Mouse (Mus musculus) CD8-positive naive resting alpha-beta T cell, adult 2 months (primary cell): ENCODE data around the gene 6030408B16Rik.
A peak's percentile ranks its signal among the peaks of the same experiment; 100 is the strongest.

Experiments used
- DNase-seq, 2 experiments: peaks; one replicate each; pipeline ENCODE4 v3.0.0; 2022; ENCODE audit warnings: low read depth in 2 of 2, low spot score in 2 of 2

Gene 6030408B16Rik

DNA sequence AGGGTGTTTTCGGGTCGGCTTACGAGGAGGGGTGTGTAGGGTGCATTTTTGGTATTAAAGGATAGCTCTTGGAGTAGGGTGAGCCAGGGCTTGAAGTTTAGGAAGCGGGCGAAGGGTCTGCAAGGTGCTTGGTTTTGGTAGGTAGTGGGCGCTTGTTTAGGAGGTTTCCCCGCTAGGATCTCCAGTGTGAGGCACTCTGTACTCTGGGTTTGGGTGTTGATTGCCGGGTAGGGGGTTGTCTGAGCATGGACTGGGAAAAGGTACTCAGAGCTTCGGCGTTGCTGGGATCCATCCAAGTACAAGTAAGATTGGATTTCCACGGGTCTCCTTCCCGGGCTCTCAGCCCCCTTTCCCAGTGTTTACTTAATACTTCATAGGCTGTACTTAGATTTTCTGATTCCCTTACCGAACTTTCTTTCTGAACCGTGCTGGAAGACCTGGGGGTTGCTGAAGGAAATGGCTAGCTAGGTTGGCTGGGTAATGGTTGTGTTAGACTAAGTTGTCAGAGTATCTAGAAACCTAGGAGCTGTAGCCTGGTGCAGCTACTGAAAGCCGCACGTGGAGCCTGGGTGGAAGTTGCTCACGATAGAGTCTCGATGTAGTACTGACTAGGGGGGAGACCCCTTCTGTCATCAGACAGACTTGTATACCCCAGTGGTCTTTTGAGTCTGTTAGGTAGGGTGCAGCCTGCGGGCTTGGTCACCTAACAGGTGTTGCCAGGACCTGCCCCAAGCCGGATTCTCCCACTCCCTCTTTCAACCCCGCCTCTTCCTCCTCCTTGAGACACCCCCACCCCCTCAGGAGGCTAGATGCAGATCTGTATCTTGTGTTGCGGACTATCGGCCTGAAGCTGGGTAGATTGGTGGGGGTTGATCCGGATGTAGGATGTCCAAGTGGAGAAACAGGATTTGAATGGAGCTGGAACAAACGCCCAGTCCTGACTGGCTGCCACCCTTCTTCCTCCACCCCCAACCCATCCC lies 25.7 kb upstream of the 6030408B16Rik start:
- peak in 1 of 2 experiments; percentile 41 for DNase-seq

DNA sequence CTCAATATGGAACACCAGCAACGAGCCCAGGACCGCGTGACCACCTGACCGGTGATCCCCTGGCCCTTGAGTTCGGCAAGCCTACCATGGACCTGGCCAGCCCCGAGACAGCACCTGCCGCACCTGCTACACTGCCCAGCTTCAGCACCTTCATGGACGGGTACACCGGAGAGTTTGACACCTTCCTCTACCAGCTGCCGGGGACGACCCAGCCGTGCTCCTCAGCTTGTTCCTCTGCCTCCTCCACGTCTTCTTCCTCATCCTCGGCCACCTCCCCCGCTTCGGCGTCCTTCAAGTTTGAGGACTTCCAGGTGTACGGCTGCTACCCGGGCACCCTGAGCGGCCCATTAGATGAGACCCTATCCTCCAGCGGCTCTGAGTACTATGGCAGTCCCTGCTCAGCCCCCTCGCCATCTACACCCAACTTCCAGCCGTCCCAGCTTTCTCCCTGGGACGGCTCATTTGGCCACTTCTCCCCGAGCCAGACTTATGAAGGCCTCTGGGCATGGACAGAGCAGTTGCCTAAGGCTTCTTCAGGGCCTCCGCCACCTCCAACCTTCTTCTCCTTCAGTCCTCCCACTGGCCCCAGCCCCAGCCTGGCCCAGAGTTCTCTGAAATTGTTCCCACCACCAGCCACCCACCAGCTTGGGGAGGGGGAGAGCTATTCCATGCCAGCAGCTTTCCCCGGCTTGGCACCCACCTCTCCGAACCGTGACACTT lies 22.8 kb upstream of the 6030408B16Rik start:
- DNase-seq: no peak

DNA sequence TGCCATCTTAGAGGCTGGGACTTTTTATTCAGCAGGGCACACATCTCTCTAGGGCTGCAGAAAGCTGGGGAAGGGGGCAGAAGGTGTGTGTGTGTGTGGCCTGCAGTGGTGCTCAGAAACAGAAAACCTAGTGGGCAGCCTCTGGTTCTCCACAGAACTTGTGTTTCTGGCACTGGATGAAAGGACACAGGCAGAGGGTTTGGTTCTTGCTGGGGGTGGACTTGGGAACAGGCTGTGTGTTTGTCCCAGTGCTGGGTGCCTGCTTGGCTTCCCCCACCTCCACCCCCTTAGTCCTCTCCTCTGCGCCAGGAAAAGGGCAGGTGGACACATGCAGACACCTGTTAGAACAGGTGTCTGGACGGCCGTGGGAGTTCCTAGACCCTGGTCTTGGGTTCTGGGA lies 21.9 kb upstream of the 6030408B16Rik start:
- DNase-seq: no peak

DNA sequence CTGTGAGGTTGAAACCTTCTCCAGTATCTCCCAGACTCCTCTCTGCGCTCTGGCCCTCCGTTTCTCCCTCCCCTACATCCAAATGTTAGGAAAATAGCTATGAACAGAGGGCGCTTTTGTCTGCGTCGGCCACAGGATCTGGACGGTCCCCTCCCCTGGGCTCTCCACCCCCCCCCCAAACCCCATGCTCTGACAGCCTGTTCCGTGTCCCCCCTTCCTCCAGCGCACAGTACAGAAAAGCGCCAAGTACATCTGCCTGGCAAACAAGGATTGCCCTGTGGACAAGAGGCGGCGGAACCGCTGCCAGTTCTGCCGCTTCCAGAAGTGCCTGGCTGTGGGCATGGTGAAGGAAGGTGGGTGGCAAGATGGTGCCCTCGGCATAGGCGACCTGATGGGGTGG lies 21.5 kb upstream of the 6030408B16Rik start:
- no peak for DNase-seq

DNA sequence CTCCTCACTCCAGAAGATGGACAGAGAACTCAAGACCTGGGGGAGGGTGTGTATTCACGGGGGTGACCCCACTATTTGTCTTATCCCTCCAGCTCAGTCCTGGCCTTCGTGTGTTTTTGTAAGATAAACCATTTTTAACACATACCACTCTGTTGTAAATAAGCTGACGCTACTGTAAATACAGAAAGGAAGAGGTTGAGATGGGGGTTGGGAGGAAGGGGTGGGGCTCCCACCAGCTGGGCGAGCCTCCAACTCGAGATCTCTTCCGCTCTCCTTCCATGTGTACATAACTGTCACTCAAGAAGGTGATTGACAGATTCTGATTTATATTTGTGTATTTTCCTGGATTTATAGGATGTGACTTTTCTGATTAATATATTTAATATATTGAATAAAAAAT lies 18.6 kb upstream of the 6030408B16Rik start:
- no peak for DNase-seq

DNA sequence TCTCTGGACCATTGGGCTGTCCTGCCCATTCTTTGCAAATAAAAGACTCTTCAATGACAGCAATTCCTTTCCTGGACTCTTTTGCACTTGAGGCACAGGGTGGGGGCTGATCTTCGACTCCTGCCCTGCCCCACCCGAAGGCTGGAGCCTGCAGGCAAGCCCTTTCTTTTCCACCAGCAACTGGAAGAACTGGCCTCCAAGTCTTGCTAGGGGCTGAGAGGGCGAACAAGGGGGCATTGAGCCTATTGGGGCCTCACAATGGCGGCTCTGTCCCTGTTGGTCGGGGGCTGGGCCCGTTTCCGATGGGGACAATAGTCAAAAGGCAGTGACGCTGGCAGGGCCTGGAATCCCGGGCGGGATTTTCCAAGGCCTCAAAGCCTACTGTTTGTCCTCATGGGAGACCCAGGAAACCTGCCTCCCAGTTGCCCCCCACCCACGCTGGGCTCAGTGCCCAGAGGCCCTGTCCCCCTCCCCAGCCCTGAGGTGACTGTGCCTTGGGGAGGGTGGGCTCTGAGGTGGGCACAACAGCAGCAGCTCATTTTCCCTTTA lies 15.6 kb upstream of the 6030408B16Rik start:
- no peak for DNase-seq

DNA sequence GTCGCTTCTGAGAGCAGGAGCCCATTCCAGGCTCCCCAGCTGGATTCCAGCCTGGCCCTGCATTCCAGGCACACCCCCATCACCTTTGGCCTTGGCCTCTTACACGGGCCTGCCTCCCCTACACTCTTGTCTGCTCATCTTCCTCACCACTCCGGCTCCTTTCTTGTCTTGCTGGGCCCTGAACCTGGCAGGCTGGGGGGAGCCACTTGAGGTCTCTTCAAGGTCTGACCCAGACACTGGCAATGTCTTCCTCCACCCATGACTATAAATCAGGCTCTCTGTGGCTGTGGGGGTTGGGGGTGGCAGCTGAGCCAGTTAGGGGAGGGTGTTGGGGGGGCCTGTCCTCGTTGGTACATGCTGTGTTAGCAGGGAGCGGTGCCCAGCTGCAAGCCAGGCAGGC lies 14.4 kb upstream of the 6030408B16Rik start:
- no peak for DNase-seq

DNA sequence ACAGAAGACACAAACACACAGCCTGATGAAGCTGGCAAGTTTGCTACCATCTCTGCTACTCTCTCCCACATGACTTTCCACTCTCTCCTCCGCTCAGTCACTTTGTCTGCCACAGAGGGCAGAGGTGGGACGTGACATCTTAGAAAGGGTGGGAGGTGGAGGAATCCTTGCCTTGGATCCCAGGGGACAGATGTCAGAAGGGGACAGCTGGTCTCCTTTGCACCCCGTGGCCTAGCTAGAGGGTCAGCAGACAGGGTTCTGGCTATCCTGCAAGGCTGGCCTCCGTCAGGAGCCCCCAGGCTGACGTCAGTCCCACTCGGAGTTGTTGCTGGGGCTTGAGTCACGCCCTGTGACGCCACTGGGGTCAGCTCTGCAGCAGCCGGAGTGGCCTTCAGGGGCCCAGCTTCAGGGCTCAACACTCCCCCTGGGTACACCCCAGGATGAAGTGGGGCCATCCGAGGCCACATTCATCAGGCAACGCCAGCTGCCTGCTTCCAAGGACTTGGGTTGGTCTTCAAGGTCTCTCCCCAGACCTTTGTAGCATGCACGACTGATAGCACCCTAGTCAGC lies 13.5 kb upstream of the 6030408B16Rik start:
- DNase-seq: no peak

DNA sequence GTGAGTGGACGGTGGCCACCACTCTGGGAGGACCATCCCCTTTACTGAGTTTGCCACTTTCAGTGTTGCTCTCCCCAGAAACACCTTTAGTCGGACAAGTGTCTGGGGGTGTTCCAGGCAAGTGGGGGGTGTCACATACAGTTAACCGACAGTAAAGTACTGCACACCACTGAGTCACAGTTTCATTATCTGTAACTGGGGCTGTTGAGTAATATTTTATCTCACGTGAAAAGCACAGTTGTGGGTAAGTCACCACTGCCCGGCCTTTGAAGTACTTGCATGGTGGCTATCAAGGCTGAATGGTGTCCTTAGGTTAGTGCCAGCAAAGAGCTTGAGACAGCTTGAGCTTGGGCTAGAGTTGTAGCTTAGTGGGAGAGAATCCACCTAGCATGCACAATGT lies 10.5 kb upstream of the 6030408B16Rik start:
- no peak for DNase-seq

DNA sequence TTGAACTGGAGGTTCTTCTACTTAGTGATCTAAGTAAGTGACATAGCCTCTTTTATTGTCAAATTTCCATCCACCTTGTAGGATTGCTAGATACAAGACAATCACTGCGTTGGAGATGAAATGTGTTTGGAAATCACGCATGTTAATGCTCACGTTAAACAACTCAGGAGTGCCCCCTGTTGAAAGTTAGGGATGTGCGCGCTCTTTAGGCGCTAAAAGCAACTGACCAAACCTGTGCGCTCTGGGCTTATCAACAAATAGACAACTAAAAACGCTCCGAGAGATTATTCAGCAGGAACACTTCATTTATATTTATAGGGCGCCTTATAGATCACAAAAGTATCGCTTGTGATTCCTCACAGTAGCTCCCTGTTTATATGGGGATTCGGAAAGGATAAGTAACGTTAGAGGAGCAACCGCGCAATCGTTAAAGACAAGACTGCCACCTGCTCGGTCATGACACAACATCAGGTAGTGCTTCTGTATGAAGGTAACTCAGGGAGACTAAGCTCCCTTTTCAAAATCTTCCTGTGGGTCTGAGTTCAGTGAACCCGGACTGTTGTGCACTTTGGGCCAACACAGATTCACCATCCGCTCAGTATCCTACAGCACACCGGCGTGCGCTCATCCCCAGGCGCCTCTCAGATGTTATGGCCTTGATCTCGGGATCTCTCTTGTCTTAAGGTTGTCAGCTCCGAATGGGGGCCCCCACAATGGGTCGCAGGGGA lies 9.7 kb upstream of the 6030408B16Rik start:
- DNase-seq: peak; percentile 39 to 63

DNA sequence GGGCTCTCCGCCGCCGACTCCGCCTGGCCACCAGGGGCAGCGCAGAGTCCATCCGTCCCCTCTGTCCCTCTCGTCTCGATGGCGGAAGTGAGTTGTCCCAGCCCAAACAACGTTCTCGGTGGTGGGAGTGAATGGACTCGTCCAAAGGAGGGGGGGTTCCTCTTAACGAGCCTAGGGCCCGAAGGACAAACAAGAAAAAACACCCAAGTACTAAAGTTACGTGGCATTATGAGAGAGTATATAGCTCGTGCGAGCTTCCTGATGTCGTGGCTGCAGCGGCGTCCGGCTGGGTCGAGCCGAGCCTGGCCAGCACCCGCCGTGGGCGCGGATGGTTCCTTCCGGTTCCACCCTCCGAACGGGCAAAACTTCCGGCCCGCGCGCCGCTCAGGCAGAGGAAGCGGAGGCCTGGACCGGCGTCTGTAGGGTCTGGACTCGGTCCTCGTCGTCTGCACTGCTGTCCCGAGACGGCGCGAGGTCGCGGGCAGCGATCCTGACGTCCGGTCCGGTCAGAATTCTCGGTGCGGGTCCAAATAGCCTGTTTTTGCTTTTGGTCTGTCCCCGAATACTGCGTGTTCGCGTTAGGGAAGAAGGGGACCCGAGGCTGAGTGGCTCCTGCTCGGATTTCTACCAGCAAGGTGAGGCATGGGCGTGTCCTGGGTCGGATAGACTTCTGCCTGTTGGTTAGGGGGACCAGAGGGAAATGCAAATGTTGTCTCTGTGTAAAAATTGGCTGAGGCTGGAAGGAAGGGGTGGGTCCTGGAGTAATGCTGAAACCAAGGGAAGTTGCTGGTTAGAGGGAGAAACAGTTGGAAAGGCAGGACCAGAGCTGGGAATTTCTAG lies 8.9 kb upstream of the 6030408B16Rik start, which contains the start of gene Atg101:
Gene Atg101, plus strand, starts transcription at position 362 of the 840 bp plus-strand sequence.
- DNase-seq: peak; percentile 96 to 97

DNA sequence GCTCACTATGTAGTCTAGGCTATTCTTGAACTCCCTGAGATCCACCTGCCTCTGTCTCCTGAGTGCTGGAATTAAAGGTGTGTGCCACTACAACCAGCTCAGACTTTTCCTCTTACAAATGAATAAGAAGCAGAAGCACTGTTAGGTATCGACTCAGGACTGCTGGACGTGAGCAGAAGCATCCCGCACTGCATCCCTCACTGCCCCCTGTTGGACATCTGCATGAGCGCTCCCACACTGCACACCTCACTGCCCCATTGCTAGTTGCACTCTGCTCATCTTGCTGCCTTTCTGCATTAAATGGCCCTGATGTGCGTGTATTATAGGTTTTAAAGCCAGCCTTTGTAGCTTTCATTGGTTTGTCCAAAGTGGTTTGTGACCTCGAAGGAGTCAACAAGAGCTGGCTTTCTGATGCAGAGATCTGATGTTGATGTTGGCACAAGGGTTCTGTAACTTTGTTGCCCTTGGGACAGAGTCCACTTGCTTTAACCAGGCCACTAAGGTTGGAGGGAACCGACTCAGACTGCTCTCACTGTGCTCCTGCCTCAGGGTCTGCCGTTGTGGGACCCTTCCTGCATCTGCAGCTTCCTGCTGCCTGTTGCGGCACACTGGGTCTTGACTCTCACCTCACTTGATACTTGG lies 6.8 kb upstream of the 6030408B16Rik start:
- DNase-seq: no peak

DNA sequence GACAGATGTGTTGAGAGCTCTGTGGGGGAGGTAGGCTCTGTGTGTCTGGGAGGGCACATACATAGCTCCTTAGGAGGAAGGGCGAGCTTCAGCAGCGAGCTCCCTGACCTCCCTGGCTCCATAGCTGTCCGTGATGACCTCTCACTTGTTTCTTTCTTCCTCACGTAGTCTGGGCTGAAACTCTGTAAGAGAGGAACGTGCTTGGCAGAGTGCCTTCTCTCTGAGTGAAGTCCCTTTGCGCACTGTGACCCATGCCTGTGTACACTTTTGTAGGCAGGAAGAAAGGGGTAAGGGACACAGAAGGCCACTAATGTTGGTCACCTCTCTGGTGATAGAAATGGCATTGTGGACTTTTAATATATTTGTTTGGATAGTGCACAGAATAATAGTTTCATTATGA lies 5.7 kb upstream of the 6030408B16Rik start:
- DNase-seq: no peak

DNA sequence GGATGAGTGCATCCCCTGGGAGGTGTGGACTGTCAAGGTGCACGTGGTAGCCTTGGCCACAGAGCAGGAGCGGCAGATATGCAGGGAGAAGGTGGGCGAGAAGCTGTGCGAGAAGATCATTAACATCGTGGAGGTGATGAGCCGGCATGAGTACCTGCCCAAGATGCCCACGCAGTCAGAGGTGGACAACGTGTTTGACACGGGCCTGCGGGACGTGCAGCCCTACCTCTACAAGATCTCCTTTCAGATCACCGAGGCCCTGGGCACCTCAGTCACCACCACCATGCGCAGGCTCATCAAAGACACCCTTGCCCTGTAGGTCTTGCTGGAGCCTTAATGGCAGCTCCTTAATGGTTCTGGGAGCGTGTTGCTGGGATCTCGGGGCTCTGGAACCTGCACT lies 2.7 kb upstream of the 6030408B16Rik start:
- no peak for DNase-seq

DNA sequence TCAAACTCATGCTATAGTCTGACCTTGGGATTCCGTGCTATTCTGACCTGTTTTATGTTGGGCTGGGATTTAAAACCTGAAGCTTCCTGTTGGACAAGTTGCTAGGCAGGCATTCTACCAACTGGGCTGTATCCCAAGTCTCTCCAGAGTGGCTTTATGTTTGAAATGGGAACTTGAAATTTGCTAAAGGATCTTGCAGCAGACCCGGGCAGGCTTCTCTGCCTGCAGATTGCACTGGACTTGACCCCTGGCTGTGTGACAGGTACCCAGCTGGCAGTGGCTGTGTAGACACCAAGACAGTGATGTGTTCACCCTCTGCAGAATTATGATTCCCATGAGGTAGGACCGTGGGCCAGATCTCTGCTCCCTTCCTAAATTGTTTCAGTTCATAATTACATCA lies 1.0 kb upstream of the 6030408B16Rik start:
- DNase-seq: no peak

DNA sequence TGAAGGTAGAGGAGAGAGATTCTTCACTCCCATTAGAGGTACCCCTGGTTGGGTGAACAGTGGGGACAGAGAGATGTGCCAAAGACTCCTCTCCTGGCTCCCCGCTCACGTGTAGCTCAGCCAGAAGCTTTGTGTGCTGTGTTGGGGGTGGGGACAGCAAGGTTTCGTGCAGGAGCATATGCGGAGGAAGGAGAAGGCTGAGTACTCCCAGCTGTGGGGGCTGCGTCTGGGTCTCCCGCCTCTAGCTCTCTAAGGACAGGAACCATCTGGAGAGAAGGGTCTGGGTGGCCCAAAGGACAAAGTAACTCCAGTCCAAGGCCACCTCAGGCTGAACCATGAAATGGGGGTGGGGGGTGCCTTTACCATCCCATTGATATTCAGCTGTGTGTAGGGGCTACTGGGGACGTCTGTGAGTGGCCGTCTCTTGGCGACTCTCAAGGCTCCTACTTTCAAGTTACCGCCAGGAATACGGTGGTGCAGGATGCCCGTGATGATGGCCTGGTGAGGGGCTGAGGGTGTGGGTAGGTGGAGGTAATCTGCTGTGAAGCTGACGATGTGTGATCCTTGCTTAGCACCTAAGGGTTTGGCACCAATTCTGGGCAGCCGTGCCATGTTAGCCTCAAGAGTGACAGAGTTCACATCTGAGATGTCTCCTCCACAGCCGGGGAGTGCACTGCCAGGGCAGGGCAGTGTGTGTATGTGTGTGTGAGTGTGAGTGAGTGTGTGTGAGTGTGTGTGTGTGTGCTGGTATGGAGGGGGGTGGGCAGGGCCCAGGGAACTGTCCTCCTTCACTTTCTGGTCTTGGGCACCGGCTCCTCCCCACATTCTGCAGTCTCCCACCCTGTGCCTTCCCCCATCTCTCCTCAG lies 1.2 kb downstream of the 6030408B16Rik start:
- DNase-seq: no peak

DNA sequence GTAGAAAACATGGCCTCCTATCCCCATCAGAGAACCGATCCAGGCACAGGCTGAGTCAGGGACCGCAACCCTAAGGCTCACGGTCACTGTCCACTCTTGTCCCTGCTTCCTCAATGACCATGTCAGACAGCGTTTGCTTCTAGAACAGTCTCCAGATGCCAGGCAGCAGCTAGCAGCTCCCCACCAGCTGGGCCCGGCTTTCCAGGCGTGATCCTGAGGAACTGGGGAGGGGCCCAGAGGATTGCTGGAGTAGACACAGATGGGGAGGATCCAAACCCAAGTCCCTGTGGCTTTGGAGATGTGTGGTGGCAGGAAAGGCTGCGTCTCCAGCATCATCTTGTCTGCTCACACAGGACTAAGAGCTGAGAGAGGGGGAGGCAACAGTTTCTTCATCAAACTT lies 2.1 kb downstream of the 6030408B16Rik start:
- no peak for DNase-seq

DNA sequence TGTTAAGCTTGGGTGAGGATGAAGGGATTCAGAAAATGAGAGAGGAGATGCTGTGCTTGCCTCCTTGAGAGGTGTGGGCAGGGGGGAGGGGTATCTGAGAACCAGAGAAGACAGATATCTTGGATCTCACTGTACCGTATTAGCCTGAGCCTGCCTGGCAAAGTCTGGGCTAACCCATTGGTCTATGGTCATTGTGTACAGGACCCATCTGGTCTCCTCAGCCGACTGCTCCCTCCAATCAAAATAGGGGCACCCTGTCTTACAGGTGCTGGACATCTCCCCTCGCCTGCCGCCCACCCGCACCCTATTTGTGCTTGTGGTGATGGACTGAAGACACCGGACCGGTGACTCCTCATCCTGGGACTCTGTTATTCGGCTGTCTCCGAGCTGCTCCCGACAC lies 2.6 kb downstream of the 6030408B16Rik start:
- no peak for DNase-seq

DNA sequence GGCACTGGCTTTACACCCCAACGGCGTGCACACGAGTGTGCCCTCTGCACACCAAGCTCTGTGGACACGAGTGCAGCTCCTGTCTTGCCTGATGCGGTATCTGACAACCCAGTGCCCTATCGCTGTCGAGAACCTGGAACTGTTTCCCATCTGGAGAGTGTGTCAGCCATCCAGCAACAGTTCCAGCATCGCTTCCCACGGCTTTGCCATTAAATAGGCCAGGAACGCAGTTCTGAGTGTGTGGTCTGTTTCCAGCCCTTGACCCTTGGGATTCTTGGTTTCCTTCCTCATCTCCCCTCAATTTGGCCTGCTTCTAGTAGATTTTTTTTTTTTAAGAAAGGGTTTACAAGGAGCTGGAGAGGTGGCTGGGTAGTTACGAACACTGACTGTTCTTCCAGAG lies 3.1 kb downstream of the 6030408B16Rik start:
- DNase-seq: no peak
